Comparison of ENCODE assay signal across 9 mouse cellular contexts in the genomic region with DNA sequence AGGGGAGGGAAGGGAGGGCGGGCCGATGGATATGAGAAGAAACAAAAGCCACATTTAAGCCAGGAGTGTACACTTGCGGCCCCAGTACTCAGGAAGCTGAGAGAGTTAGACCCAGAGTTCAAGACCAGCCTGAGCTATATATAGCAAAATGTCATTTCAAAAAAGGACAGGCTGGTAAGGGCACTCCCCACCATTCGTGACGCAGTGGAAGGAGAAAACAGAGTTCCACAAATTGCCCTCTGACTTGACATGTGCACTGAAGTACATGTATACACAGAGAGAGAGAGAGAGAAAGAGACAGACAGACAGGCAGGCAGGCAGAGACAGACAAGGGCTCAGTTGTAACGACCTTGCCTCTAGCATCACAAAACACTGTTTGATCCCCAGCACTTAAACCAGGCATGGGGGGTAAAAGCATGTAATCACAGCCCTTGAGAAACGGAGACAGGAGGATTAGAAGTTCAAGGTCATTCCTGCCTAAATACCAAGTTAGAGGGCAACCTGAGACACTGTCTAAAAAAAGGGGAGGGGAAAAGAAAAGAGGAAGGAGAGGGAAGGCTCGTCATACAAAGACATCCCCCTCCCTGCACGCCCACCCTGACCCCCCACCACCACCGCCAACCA. TPM values are rescaled to one million over a fixed set of nuclear protein-coding genes. Genes with fewer than 3 reads are reported as not detected.
DNase-seq lines count a peak whose midpoint lies in the region; ATAC-seq and TF ChIP-seq lines count a peak whose summit lies in the region.
"Had no signal": no experiment of that assay in that cellular context is flagged by ENCODE, and none has a peak within 500 bp of the region (broad histone marks: within the 10 kb centered on the region; RNA-seq: fewer than 3 reads in every experiment).

No protein-coding gene starts in this region.

- peaks cover 11% of the 10 kb centered on the region for H3K4me1 ChIP-seq in forebrain, embryonic 10.5 days
- H3K4me1 ChIP-seq in forebrain, embryonic 16.5 days (replicated peaks; ENCODE audit: control insufficient read depth, insufficient read depth, low read length): peaks cover 9% of the 10 kb centered on the region
- peaks cover 14% of the 10 kb centered on the region for H3K4me1 ChIP-seq in kidney, postnatal 0 days (replicated peaks; ENCODE audit: insufficient read depth, low read length)
- peaks cover 15% of the 10 kb centered on the region for H3K4me1 ChIP-seq in stomach, embryonic 14.5 days (ENCODE audit: control insufficient read depth, insufficient read depth, low read length)

- peaks cover 42% of the 10 kb centered on the region for H3K9me3 ChIP-seq in forebrain, embryonic 10.5 days
- H3K9me3 ChIP-seq in forebrain, embryonic 16.5 days (ENCODE audit: control insufficient read depth, low read length): 0 out of 2 replicates have a peak, but pooled peaks cover 2% of the 10 kb centered on the region
- H3K9me3 ChIP-seq in kidney, postnatal 0 days (replicated peaks; ENCODE audit: low read length): no peaks in the 10 kb centered on the region
- H3K9me3 ChIP-seq in stomach, embryonic 14.5 days (ENCODE audit: control insufficient read depth, low read depth, low read length): 0 out of 2 replicates have a peak, but pooled peaks cover 5% of the 10 kb centered on the region

- H3K4me2 ChIP-seq in forebrain, embryonic 16.5 days (ENCODE audit: low read length): no peak overlapping the region
- H3K4me2 ChIP-seq in kidney, postnatal 0 days (ENCODE audit: low read length): no peak overlapping the region
- 0 out of 2 replicates have a peak overlapping the region, but pooled peaks have one; percentile 3 for H3K4me2 ChIP-seq in stomach, embryonic 14.5 days (replicated peaks; ENCODE audit: low read depth, low read length)

- WGBS in forebrain, embryonic 10.5 days: 86% methylated on average over 10 of the region's 10 CpGs
- WGBS in forebrain, embryonic 16.5 days: 72% methylated on average over 10 of the region's 10 CpGs
- WGBS in kidney, postnatal 0 days: 29% methylated on average over 10 of the region's 10 CpGs
- 25% methylated on average over 10 of the region's 10 CpGs for WGBS in stomach, embryonic 14.5 days

- DNase-seq in forebrain, embryonic 10.5 days (ENCODE audit: extremely low spot score, low spot score): no peak
- no peak for DNase-seq in kidney, postnatal 0 days (ENCODE audit: low spot score)
- no peak for DNase-seq in kidney, postnatal 36 days
- no peak for DNase-seq in frontal cortex, adult 2 months (ENCODE audit: extremely low spot score in 1 of 2, low spot score in 1 of 2)
- DNase-seq in cerebellum, adult 9-11 months: no peak

- no peak overlapping the region for H3K9ac ChIP-seq in forebrain, embryonic 16.5 days (replicated peaks; ENCODE audit: low read depth, low read length)
- H3K9ac ChIP-seq in kidney, postnatal 0 days (ENCODE audit: low read depth, low read length): no peak overlapping the region
- H3K9ac ChIP-seq in stomach, embryonic 14.5 days (replicated peaks; ENCODE audit: low read depth, low read length): no peak overlapping the region; the same call in 1 of the 2 replicates

- 0 out of 2 replicates have a peak overlapping the region, but pooled peaks have one; percentile 51 for H3K27ac ChIP-seq in forebrain, embryonic 10.5 days
- no peak overlapping the region for H3K27ac ChIP-seq in forebrain, embryonic 16.5 days (ENCODE audit: low read length)
- H3K27ac ChIP-seq in kidney, postnatal 0 days: peak overlapping the region; percentile 66
- peak overlapping the region; percentile 89 for H3K27ac ChIP-seq in stomach, embryonic 14.5 days (ENCODE audit: low read length)
- H3K27ac ChIP-seq: macrophage had no signal

- no peaks in the 10 kb centered on the region for H3K27me3 ChIP-seq in forebrain, embryonic 10.5 days (ENCODE audit: poor library complexity, severe bottlenecking)
- no peaks in the 10 kb centered on the region for H3K27me3 ChIP-seq in forebrain, embryonic 16.5 days (replicated peaks; ENCODE audit: control insufficient read depth, insufficient read depth, low read length)
- H3K27me3 ChIP-seq in kidney, postnatal 0 days (ENCODE audit: insufficient read depth, low read length): no peaks in the 10 kb centered on the region
- no peaks in the 10 kb centered on the region for H3K27me3 ChIP-seq in stomach, embryonic 14.5 days (ENCODE audit: control insufficient read depth, insufficient read depth, low read length)

- no peak overlapping the region for H3K4me3 ChIP-seq in forebrain, embryonic 10.5 days
- H3K4me3 ChIP-seq in forebrain, embryonic 16.5 days (replicated peaks; ENCODE audit: low read length): no peak overlapping the region
- H3K4me3 ChIP-seq in kidney, postnatal 0 days (replicated peaks; ENCODE audit: low read depth, low read length): no peak overlapping the region
- H3K4me3 ChIP-seq in stomach, embryonic 14.5 days (ENCODE audit: low read depth, low read length): no peak overlapping the region

- H3K36me3 ChIP-seq in forebrain, embryonic 10.5 days (replicated peaks): peaks cover 96% of the 10 kb centered on the region
- H3K36me3 ChIP-seq in forebrain, embryonic 16.5 days (ENCODE audit: control insufficient read depth, insufficient read depth): peaks cover 5% of the 10 kb centered on the region; the same call in 1 of the 2 replicates
- H3K36me3 ChIP-seq in kidney, postnatal 0 days (ENCODE audit: insufficient read depth, low read length): peaks cover 4% of the 10 kb centered on the region; the same call in 1 of the 2 replicates
- H3K36me3 ChIP-seq in stomach, embryonic 14.5 days (ENCODE audit: control insufficient read depth, insufficient read depth, low read length): peaks cover 7% of the 10 kb centered on the region; the same call in 1 of the 2 replicates

- ATAC-seq in forebrain, embryonic 16.5 days: no peak
- ATAC-seq in kidney, postnatal 0 days (replicated peaks; ENCODE audit: low FRiP score, low read depth): 0 out of 2 replicates have a peak, but pooled peaks have one; percentile 12
- ATAC-seq in common myeloid progenitor, adult 5-6 weeks (replicated peaks; ENCODE audit: low read depth, poor library complexity, severe bottlenecking): peak; percentile 45; the same call in 1 of the 2 replicates
- 0 out of 2 replicates have a peak, but pooled peaks have one; percentile 2 for ATAC-seq in stomach, embryonic 14.5 days (ENCODE audit: insufficient number of reproducible peaks, insufficient read depth, low FRiP score, low read depth)

- TF ChIP-seq CTCF in kidney, postnatal 0 days (IDR thresholded peaks at IDR 0.05; ENCODE audit: low read depth): no peak

RNA-seq across cellular contexts. Expression of a gene that starts 11.2 kb away (rescaled TPM):
- polyA plus RNA-seq in forebrain, embryonic 10.5 days (2016; fragmentation: Nextera tagmentation; extraction: Ambion mirVana): 92.6 and 98.9 TPM in 2 replicates
- 83.9 and 96.6 TPM in 2 replicates for polyA plus RNA-seq in forebrain, embryonic 16.5 days (2015; fragmentation: Nextera tagmentation; extraction: Ambion mirVana)
- polyA plus RNA-seq in kidney, postnatal 0 days (2015; fragmentation: Nextera tagmentation; extraction: Ambion mirVana): 46.7 and 49.8 TPM in 2 replicates
- total RNA-seq in common myeloid progenitor, adult 5-6 weeks (2017): 14.6 and 28.2 TPM in 2 replicates
- 107 and 112 TPM in 2 replicates for polyA plus RNA-seq in stomach, embryonic 14.5 days (2014; fragmentation: Nextera tagmentation; extraction: Ambion mirVana)
- 43.3 and 44.4 TPM in 2 replicates for polyA plus RNA-seq in frontal cortex, adult 2 months (2012; rRNA removed)
